Mouse (Mus musculus) WW6 (cell line): ENCODE measurements at regions not wholly inside any gene's neighbourhood (a gene's known extent, or its start where the extent isn't known, plus 50 kb on each side); places are given as distances from the start of the nearest gene placed in this dataset.

Experiments
- DNase-seq: peaks from one replicate; pipeline ENCODE4 v3.0.0-alpha.2; 2013; ENCODE audit warnings: low read depth, low spot score

- DNase-seq, result no peak
Observed at GRCm38 (mm10) chr9:50395543-50395942, 50.8 kb upstream of the Rpl10-ps3 start.

GRCm38 (mm10) chr9:50396051-50396450 is 51.3 kb upstream of the Rpl10-ps3 start:
- no peak for DNase-seq

GRCm38 (mm10) chr9:50408396-50408795 is 63.6 kb upstream of the Rpl10-ps3 start:
- no peak for DNase-seq

GRCm38 (mm10) chr9:50408845-50409244 is 64.1 kb upstream of the Rpl10-ps3 start:
- no peak for DNase-seq

- no peak for DNase-seq
Observed at GRCm38 (mm10) chr9:50412986-50413385, 68.2 kb upstream of the Rpl10-ps3 start.

- DNase-seq, result no peak
Observed at GRCm38 (mm10) chr9:50413514-50414335, 69.0 kb upstream of the Rpl10-ps3 start.

GRCm38 (mm10) chr9:50414796-50415340 is 70.1 kb upstream of the Rpl10-ps3 start:
- DNase-seq, result no peak

GRCm38 (mm10) chr9:50416677-50417076 is 71.9 kb upstream of the Rpl10-ps3 start:
- no peak for DNase-seq

GRCm38 (mm10) chr9:50421061-50421460 is 73.3 kb upstream of the Plet1 start:
- no peak for DNase-seq

- no peak for DNase-seq
Observed at GRCm38 (mm10) chr9:50421572-50422285, 72.6 kb upstream of the Plet1 start.

- DNase-seq, result no peak
Observed at GRCm38 (mm10) chr9:50425866-50426495, 68.3 kb upstream of the Plet1 start.

GRCm38 (mm10) chr9:50430147-50430546 is 64.2 kb upstream of the Plet1 start:
- no peak for DNase-seq

- no peak for DNase-seq
Observed at GRCm38 (mm10) chr9:50433525-50433924, 60.8 kb upstream of the Plet1 start.

GRCm38 (mm10) chr9:50433978-50434377 is 60.3 kb upstream of the Plet1 start:
- no peak for DNase-seq

GRCm38 (mm10) chr9:50437830-50438722 is 56.2 kb upstream of the Plet1 start:
- DNase-seq, result peak; percentile 50

- no peak for DNase-seq
Observed at GRCm38 (mm10) chr9:50438738-50439137, 55.6 kb upstream of the Plet1 start.

- DNase-seq, result no peak
Observed at GRCm38 (mm10) chr9:50440222-50440621, 54.1 kb upstream of the Plet1 start.

GRCm38 (mm10) chr9:50440689-50441088 is 53.6 kb upstream of the Plet1 start:
- no peak for DNase-seq

GRCm38 (mm10) chr9:50443708-50444463 is 50.4 kb upstream of the Plet1 start:
- DNase-seq, result no peak
